Mouse (Mus musculus): ENCODE data around the gene Tunar. TPM values are rescaled to one million over a fixed set of nuclear protein-coding genes. Genes with fewer than 3 reads are reported as not detected.

The Tunar gene
- polyA plus RNA-seq, 1 experiment, result not detected

DNA sequence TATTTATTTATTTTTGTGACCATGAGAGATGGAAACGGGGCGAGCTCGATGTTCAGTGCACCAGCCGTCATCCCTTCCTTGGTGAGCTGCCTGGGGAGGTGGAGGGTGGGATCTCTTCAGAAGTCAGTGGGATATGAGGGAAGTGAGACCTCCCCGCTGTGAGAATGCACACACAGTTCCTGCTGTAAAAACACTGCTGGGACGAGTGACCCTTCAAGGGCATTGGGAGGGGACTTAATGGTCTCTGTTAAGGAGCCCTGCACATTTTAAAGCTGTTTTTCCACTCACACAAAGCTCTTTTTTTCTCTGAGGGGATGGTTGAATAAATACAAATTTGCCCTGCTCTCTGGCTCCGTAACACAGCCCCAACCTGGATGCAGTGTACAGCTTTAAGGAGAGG is 49.1 kb downstream of the Tunar start:
- no peaks in the 10 kb centered on the region for H3K79me2 ChIP-seq (ENCODE audit: control insufficient read depth, insufficient read depth)
- no peaks in the 10 kb centered on the region for H3K36me3 ChIP-seq (ENCODE audit: control insufficient read depth, insufficient read depth)
- H3ac ChIP-seq (ENCODE audit: control insufficient read depth, insufficient read length), result no peak overlapping the region
- H3K4me2 ChIP-seq (ENCODE audit: low read depth), result no peak overlapping the region
- TF ChIP-seq MYOG (IDR thresholded peaks at IDR 0.05; ENCODE audit: control insufficient read depth in 1 of 3, insufficient read depth in 1 of 3, insufficient read length in 2 of 3, low read depth in 2 of 3) (no peak), REST (IDR thresholded peaks at IDR 0.05; ENCODE audit: insufficient read depth, insufficient read length) (no peak), POLR2A (IDR thresholded peaks at IDR 0.05; ENCODE audit: insufficient read length, low read depth) (no peak), POLR2AphosphoS2 (IDR thresholded peaks at IDR 0.05; ENCODE audit: insufficient read length, low read depth) (no peak), USF1 (IDR thresholded peaks at IDR 0.05; ENCODE audit: low read depth) (no peak), TCF12 (IDR thresholded peaks at IDR 0.05; ENCODE audit: insufficient read depth, poor library complexity, severe bottlenecking) (no peak), MAX (IDR thresholded peaks at IDR 0.05; ENCODE audit: low read depth) (no peak), SRF (IDR thresholded peaks at IDR 0.05; ENCODE audit: control insufficient read depth, insufficient read length, low read depth) (no peak), E2F4 (IDR thresholded peaks at IDR 0.05; ENCODE audit: insufficient read depth) (no peak), MYOD1 (IDR thresholded peaks at IDR 0.05; ENCODE audit: control insufficient read depth in 1 of 3, insufficient read length in 2 of 3, low read depth in 2 of 3) (no peak), CEBPB (IDR thresholded peaks at IDR 0.05; ENCODE audit: insufficient read depth, poor library complexity, severe bottlenecking) (no peak), TCF3 (IDR thresholded peaks at IDR 0.05; ENCODE audit: insufficient read length, low read depth) (no peak)
- H3K27me3 ChIP-seq (ENCODE audit: control insufficient read depth, insufficient read depth, insufficient read length), result no peaks in the 10 kb centered on the region
- no peak overlapping the region for H3K4me3 ChIP-seq

DNA sequence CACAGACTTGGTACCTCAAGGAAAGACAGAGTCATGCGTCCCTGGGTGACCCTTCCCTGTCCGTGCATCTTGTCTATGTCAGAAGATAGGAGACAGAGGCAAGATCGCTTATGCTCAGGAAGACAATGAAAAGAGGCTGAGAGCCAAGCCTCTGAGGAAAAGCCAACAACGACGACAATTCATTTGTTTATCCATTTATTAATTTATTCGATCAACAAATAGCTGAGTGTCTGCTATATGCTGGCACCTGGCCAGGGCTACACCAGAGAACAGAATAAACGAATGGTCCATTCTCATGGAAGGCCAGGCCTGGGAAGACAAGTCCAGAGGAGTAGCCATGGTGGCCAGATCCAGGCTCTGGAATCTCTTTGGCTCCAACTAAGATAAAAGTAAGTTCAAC is 61.0 kb downstream of the Tunar start:
- H3ac ChIP-seq (ENCODE audit: control insufficient read depth, insufficient read length), result no peak overlapping the region
- H3K36me3 ChIP-seq (ENCODE audit: control insufficient read depth, insufficient read depth), result no peaks in the 10 kb centered on the region
- TF ChIP-seq REST (IDR thresholded peaks at IDR 0.05; ENCODE audit: insufficient read depth, insufficient read length), result no peak
- TF ChIP-seq USF1 (IDR thresholded peaks at IDR 0.05; ENCODE audit: low read depth), result no peak
- no peak for TF ChIP-seq MYOG (IDR thresholded peaks at IDR 0.05; ENCODE audit: control insufficient read depth in 1 of 3, insufficient read depth in 1 of 3, insufficient read length in 2 of 3, low read depth in 2 of 3)
- no peak for TF ChIP-seq POLR2AphosphoS2 (IDR thresholded peaks at IDR 0.05; ENCODE audit: insufficient read length, low read depth)
- TF ChIP-seq E2F4 (IDR thresholded peaks at IDR 0.05; ENCODE audit: insufficient read depth), result no peak
- TF ChIP-seq MAX (IDR thresholded peaks at IDR 0.05; ENCODE audit: low read depth), result no peak
- no peak for TF ChIP-seq TCF3 (IDR thresholded peaks at IDR 0.05; ENCODE audit: insufficient read length, low read depth)
- no peak for TF ChIP-seq TCF12 (IDR thresholded peaks at IDR 0.05; ENCODE audit: insufficient read depth, poor library complexity, severe bottlenecking)
- TF ChIP-seq POLR2A (IDR thresholded peaks at IDR 0.05; ENCODE audit: insufficient read length, low read depth), result no peak
- H3K79me2 ChIP-seq (ENCODE audit: control insufficient read depth, insufficient read depth), result no peaks in the 10 kb centered on the region
- H3K4me3 ChIP-seq, result no peak overlapping the region
- no peak overlapping the region for H3K4me2 ChIP-seq (ENCODE audit: low read depth)
- no peaks in the 10 kb centered on the region for H3K27me3 ChIP-seq (ENCODE audit: control insufficient read depth, insufficient read depth, insufficient read length)

DNA sequence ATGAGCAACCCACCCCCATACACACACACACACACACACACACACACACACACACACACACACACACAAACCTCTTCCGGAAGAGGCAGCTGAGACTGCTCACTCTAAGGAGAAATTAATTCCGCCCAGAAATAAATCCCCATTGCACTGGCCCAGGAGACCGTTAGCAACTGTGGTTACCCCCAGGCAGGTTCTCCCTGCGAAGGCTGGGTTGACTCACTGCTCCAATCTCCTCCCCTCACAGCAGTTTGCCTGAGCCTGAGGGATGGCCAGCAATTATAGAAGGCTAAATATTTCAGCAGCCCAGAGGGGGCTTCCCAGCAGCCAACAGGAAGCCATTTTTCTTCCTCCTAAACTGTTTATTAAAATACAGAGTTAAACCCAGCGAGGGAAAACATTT is 64.5 kb downstream of the Tunar start:
- H3K27me3 ChIP-seq (ENCODE audit: control insufficient read depth, insufficient read depth, insufficient read length), result no peaks in the 10 kb centered on the region
- H3K4me2 ChIP-seq (ENCODE audit: low read depth), result no peak overlapping the region
- no peak overlapping the region for H3ac ChIP-seq (ENCODE audit: control insufficient read depth, insufficient read length)
- no peaks in the 10 kb centered on the region for H3K79me2 ChIP-seq (ENCODE audit: control insufficient read depth, insufficient read depth)
- H3K4me3 ChIP-seq, result no peak overlapping the region
- TF ChIP-seq TCF12 (IDR thresholded peaks at IDR 0.05; ENCODE audit: insufficient read depth, poor library complexity, severe bottlenecking), result no peak
- TF ChIP-seq MYOG (IDR thresholded peaks at IDR 0.05; ENCODE audit: control insufficient read depth in 1 of 3, insufficient read depth in 1 of 3, insufficient read length in 2 of 3, low read depth in 2 of 3), result no peak
- no peak for TF ChIP-seq USF1 (IDR thresholded peaks at IDR 0.05; ENCODE audit: low read depth)
- TF ChIP-seq TCF3 (IDR thresholded peaks at IDR 0.05; ENCODE audit: insufficient read length, low read depth), result no peak
- TF ChIP-seq REST (IDR thresholded peaks at IDR 0.05; ENCODE audit: insufficient read depth, insufficient read length), result no peak
- no peak for TF ChIP-seq MYOD1 (IDR thresholded peaks at IDR 0.05; ENCODE audit: control insufficient read depth in 1 of 3, insufficient read length in 2 of 3, low read depth in 2 of 3)
- no peak for TF ChIP-seq POLR2A (IDR thresholded peaks at IDR 0.05; ENCODE audit: insufficient read length, low read depth)
- no peak for TF ChIP-seq MAX (IDR thresholded peaks at IDR 0.05; ENCODE audit: low read depth)
- no peak for TF ChIP-seq CEBPB (IDR thresholded peaks at IDR 0.05; ENCODE audit: insufficient read depth, poor library complexity, severe bottlenecking)
- no peaks in the 10 kb centered on the region for H3K36me3 ChIP-seq (ENCODE audit: control insufficient read depth, insufficient read depth)

DNA sequence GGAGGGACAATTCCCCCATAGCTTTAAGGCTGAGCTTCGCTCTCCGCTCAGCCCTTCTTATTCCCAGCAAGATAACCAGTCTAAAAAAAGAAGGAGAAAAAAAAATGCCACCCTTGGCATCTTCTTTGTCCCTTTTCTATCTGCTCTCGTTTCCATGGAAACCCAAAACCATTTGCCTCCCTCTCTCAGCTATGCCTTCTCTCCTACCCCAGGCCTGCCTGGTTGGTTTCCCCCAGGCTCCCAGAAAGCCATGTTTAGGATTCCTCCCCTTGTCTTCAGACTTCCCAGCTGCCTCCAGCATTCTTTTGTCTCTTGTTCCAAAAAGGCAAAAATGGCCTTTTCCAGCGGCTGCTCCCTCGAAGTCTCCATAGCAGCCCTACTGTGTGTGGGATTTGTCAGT is 70.1 kb downstream of the Tunar start:
- Histone ChIP-seq H3K4me2 (ENCODE audit: low read depth) (no peak overlapping the region), H3K79me2 (ENCODE audit: control insufficient read depth, insufficient read depth) (no peaks in the 10 kb centered on the region), H3K27me3 (ENCODE audit: control insufficient read depth, insufficient read depth, insufficient read length) (no peaks in the 10 kb centered on the region), H3K4me3 (no peak overlapping the region), H3ac (ENCODE audit: control insufficient read depth, insufficient read length) (no peak overlapping the region), H3K36me3 (ENCODE audit: control insufficient read depth, insufficient read depth) (no peaks in the 10 kb centered on the region)
- TF ChIP-seq MYOG (IDR thresholded peaks at IDR 0.05; ENCODE audit: control insufficient read depth in 1 of 3, insufficient read depth in 1 of 3, insufficient read length in 2 of 3, low read depth in 2 of 3), result no peak
- TF ChIP-seq SRF (IDR thresholded peaks at IDR 0.05; ENCODE audit: control insufficient read depth, insufficient read length, low read depth), result no peak
- no peak for TF ChIP-seq USF1 (IDR thresholded peaks at IDR 0.05; ENCODE audit: low read depth)
- TF ChIP-seq CEBPB (IDR thresholded peaks at IDR 0.05; ENCODE audit: insufficient read depth, poor library complexity, severe bottlenecking), result no peak
- no peak for TF ChIP-seq MAX (IDR thresholded peaks at IDR 0.05; ENCODE audit: low read depth)

DNA sequence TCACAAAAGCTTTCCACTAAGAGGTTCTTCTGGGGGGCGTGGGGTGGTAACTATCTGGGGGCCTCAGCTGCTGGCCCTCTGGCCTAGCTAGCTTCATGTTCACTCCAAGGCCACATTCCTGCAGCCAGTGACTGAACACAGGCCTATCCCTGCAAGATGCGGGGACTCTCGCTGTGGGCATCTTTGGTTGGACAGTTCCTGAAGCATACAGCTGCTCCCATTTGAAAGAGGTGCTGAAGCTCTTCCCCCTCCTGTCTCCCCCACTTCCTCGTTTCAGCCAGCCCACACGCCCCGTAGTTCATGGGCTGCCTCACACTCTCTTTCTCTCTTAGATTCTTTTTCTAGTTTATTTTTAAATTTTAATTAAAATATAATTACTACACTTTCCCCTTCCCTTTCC is 72.3 kb downstream of the Tunar start:
- no peak overlapping the region for H3K4me3 ChIP-seq
- no peaks in the 10 kb centered on the region for H3K27me3 ChIP-seq (ENCODE audit: control insufficient read depth, insufficient read depth, insufficient read length)
- H3K36me3 ChIP-seq (ENCODE audit: control insufficient read depth, insufficient read depth), result no peaks in the 10 kb centered on the region
- TF ChIP-seq USF1 (IDR thresholded peaks at IDR 0.05; ENCODE audit: low read depth) (no peak), MYOG (IDR thresholded peaks at IDR 0.05; ENCODE audit: control insufficient read depth in 1 of 3, insufficient read depth in 1 of 3, insufficient read length in 2 of 3, low read depth in 2 of 3) (no peak), POLR2AphosphoS2 (IDR thresholded peaks at IDR 0.05; ENCODE audit: insufficient read length, low read depth) (no peak), REST (IDR thresholded peaks at IDR 0.05; ENCODE audit: insufficient read depth, insufficient read length) (no peak), SRF (IDR thresholded peaks at IDR 0.05; ENCODE audit: control insufficient read depth, insufficient read length, low read depth) (no peak), POLR2A (IDR thresholded peaks at IDR 0.05; ENCODE audit: insufficient read length, low read depth) (no peak), CEBPB (IDR thresholded peaks at IDR 0.05; ENCODE audit: insufficient read depth, poor library complexity, severe bottlenecking) (no peak), E2F4 (IDR thresholded peaks at IDR 0.05; ENCODE audit: insufficient read depth) (no peak), TCF12 (IDR thresholded peaks at IDR 0.05; ENCODE audit: insufficient read depth, poor library complexity, severe bottlenecking) (no peak), MYOD1 (IDR thresholded peaks at IDR 0.05; ENCODE audit: control insufficient read depth in 1 of 3, insufficient read length in 2 of 3, low read depth in 2 of 3) (no peak), MAX (IDR thresholded peaks at IDR 0.05; ENCODE audit: low read depth) (no peak)
- no peaks in the 10 kb centered on the region for H3K79me2 ChIP-seq (ENCODE audit: control insufficient read depth, insufficient read depth)
- H3ac ChIP-seq (ENCODE audit: control insufficient read depth, insufficient read length), result no peak overlapping the region
- H3K4me2 ChIP-seq (ENCODE audit: low read depth), result no peak overlapping the region
